Mouse (Mus musculus) kidney, postnatal 4 days (tissue): Measurements from ENCODE around the gene Tarm1.

Experiments
- DNase-seq, 2 experiments: peaks; one replicate each; pipeline ENCODE4 v3.0.0; 2021; ENCODE audit warnings: mixed read lengths in 2 of 2

Tarm1 gene

DNA sequence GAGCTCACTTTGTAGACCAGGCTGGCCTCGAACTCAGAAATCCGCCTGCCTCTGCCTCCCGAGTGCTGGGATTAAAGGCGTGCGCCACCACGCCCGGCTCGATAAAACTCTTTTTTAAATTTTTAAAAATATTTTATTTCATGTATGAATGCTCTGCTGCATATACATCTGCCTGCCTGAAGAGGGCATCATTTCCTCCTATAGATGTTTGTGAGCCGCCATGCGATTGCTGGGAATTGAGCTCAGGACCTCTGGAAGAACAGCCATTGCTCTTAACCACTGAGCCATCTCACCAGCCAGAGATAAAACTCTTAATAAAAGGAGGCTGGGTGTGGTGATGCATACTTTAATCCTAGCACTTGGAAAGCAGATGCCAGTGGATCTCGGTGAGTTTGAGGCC is 62.4 kb downstream of the Tarm1 start:
- no peak for DNase-seq

DNA sequence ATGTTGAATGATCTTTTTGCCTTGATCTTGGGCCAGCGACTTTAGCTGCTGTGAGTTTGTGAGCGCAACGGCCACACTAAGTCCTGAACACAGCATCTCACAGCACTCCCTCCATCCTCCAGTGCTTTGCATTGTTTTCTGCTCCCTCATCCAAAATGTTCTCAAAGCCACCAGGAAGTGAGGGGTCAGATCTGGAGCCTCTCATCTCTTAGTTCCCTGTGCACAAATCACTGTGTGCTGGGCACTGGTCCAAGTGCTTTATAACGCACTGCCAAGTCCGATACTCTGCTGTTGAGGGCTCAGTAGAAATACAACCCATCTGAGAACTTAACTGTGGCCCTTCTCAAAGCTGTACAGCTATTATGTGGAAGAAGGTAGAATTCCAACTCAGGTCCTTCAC is 64.5 kb downstream of the Tarm1 start:
- peak; percentile 30 to 40 for DNase-seq
